Mouse (Mus musculus) forebrain, embryonic 11.5 days (tissue): ENCODE measurements around the gene Scfd2. TPM values are rescaled to one million over a fixed set of nuclear protein-coding genes. Genes with fewer than 3 reads are reported as not detected.

ENCODE experiments used
- ATAC-seq: fragments of 200-750 bp; cut with Nextera tagmentation; replicated peaks from 2 replicates; pipeline ENCODE4 v1.8.0; 2017; ENCODE audit warnings: moderate TSS enrichment; ENCODE audit not compliant: low FRiP score
- DNase-seq: peaks from one replicate; pipeline ENCODE4 v3.0.0-alpha.2; 2017; ENCODE audit warnings: low spot score
- H3K27ac ChIP-seq: fragments of 300-500 bp; sonication (generic); 2 replicates; pipeline ENCODE4 v1.5.1; 2014; ENCODE audit warnings: low read depth, low read length
- H3K27me3 ChIP-seq: fragments of 300-500 bp; sonication (generic); 2 replicates; pipeline ENCODE4 v1.6.1; 2014; ENCODE audit warnings: mild to moderate bottlenecking, low read length, mixed read lengths; ENCODE audit not compliant: control insufficient read depth, insufficient read depth
- H3K36me3 ChIP-seq: fragments of 300-500 bp; sonication (generic); 2 replicates; pipeline ENCODE4 v1.6.1; 2014; ENCODE audit warnings: mild to moderate bottlenecking, low read length, moderate library complexity, mixed read lengths; ENCODE audit not compliant: control insufficient read depth, insufficient read depth
- H3K4me1 ChIP-seq: fragments of 300-500 bp; sonication (generic); replicated peaks from 2 replicates; pipeline ENCODE4 v1.6.1; 2014; ENCODE audit warnings: low read length, mixed read lengths; ENCODE audit not compliant: control insufficient read depth, insufficient read depth
- H3K4me2 ChIP-seq: fragments of 300-500 bp; sonication (generic); 2 replicates; pipeline ENCODE4 v1.6.1; 2014; ENCODE audit warnings: low read depth, mild to moderate bottlenecking, low read length, moderate library complexity, mixed read lengths; ENCODE audit not compliant: severe bottlenecking
- H3K4me3 ChIP-seq: fragments of 300-500 bp; sonication (generic); 2 replicates; pipeline ENCODE4 v1.5.1; 2014; ENCODE audit warnings: low read depth, low read length
- H3K9ac ChIP-seq: fragments of 300-500 bp; sonication (generic); 2 replicates; pipeline ENCODE4 v1.6.1; 2014; ENCODE audit warnings: low read length
- H3K9me3 ChIP-seq: fragments of 300-500 bp; sonication (generic); 2 replicates; pipeline ENCODE4 v1.6.1; 2016; ENCODE audit warnings: low read length, mixed read lengths; ENCODE audit not compliant: control insufficient read depth
- WGBS: fragments of 180-500 bp; shearing (Covaris S2); extraction: QIAGEN DNeasy Blood & Tissue Kit; methylation state at CpG from one replicate; pipeline ENCODE4 v1.1.7; 2014; 5-methylcytosine and 5-hydroxymethylcytosine counted together
- polyA plus RNA-seq: library from polyadenylated mRNA; unstranded; fragments of >200 nt; fragmentation: Nextera tagmentation; extraction: Ambion mirVana; gene quantifications from 2 replicates; pipeline ENCODE4 v1.2.1, GENCODE M21; 2014

The Scfd2 gene
- polyA plus RNA-seq, 1 experiment from 2014 or later = 13.3 TPM

DNA sequence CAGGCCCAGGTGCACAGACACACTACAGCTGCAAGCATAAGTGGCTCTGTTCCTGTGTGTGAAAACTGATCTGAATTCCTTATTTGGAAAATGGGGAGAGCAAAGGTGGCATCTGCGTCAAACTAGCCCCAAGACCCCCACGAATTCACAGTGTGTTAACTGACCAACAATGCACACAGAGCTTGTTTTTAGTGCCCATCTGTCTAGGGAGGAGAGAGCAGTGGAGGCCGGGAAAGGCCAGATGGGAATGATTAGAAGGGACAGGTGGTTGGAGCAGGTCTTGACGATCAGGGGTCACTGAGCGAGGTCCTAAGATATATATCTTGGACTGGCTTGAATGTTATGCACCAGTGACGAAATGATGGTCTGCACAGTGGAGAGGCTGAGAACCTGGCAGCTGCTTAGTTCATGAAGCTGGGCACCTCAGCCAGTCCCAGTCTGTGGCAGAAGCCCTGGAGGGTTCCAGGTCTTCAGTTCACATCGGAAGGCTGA is 375.7 kb downstream of the Scfd2 start:
- Histone ChIP-seq H3K9me3 (no peaks in the 10 kb centered on the region), H3K27me3 (no peaks in the 10 kb centered on the region), H3K36me3 (no peaks in the 10 kb centered on the region), H3K4me1 (no peaks in the 10 kb centered on the region), H3K4me3 (no peak overlapping the region), H3K27ac (no peak overlapping the region), H3K9ac (peak overlapping the region; percentile 5; the same call in 1 of the 2 replicates), H3K4me2 (no peak overlapping the region)
- DNase-seq = no peak
- WGBS = 73% methylated on average over 7 of the region's 7 CpGs
- ATAC-seq = no peak

Other genes starting within 250 kb of the Scfd2 start
- 112 and 128 TPM in 2 replicates for gene Fip1l1, start 3.7 kb upstream of the Scfd2 start, polyA plus RNA-seq
- gene Lnx1, start 171.2 kb upstream of the Scfd2 start, polyA plus RNA-seq = 0.53 TPM in 2 replicates